Mouse (Mus musculus) hindbrain, postnatal 0 days (tissue): ENCODE measurements around the gene Sumo1. TPM values are rescaled to one million over a fixed set of nuclear protein-coding genes. Genes with fewer than 3 reads are reported as not detected.
"Not testable (repeated sequence)": the region's sequence is repeated elsewhere in the genome, so short reads cannot be mapped to it uniquely, and the experiment has no call there.

Experiments
- ATAC-seq: fragments of 200-750 bp; cut with Nextera tagmentation; 2 replicates; pipeline ENCODE4 v1.8.0; 2017; ENCODE audit warnings: mild to moderate bottlenecking, moderate TSS enrichment, moderate library complexity
- DNase-seq: peaks from one replicate; pipeline ENCODE4 v3.0.0-alpha.2; 2015; ENCODE audit warnings: low spot score
- H3K27ac ChIP-seq: fragments of 300-500 bp; sonication (generic); 2 replicates; pipeline ENCODE4 v1.5.1; 2014; ENCODE audit warnings: mild to moderate bottlenecking
- H3K27me3 ChIP-seq: fragments of 300-500 bp; sonication (generic); 2 replicates; pipeline ENCODE4 v1.6.1; 2014; ENCODE audit warnings: low read length, mixed read lengths; ENCODE audit not compliant: insufficient read depth
- H3K36me3 ChIP-seq: fragments of 300-500 bp; sonication (generic); 2 replicates; pipeline ENCODE4 v1.6.1; 2014; ENCODE audit warnings: low read length, mixed read lengths; ENCODE audit not compliant: insufficient read depth
- H3K4me1 ChIP-seq: fragments of 300-500 bp; sonication (generic); 2 replicates; pipeline ENCODE4 v1.6.1; 2014; ENCODE audit warnings: antibody characterized with exemption, low read length, mixed read lengths; ENCODE audit not compliant: insufficient read depth
- H3K4me2 ChIP-seq: fragments of 300-500 bp; sonication (generic); 2 replicates; pipeline ENCODE4 v1.6.1; 2014; ENCODE audit warnings: low read depth, mild to moderate bottlenecking, low read length, moderate library complexity, mixed read lengths
- H3K4me3 ChIP-seq: fragments of 300-500 bp; sonication (generic); 2 replicates; pipeline ENCODE4 v1.5.1; 2014; ENCODE audit warnings: low read length
- H3K9ac ChIP-seq: fragments of 300-500 bp; sonication (generic); replicated peaks from 2 replicates; pipeline ENCODE4 v1.6.1; 2014; ENCODE audit warnings: mild to moderate bottlenecking, low read length, moderate library complexity, mixed read lengths
- H3K9me3 ChIP-seq: fragments of 300-500 bp; sonication (generic); 2 replicates; pipeline ENCODE4 v1.6.1; 2016; ENCODE audit warnings: low read length, mixed read lengths
- CTCF ChIP-seq: IDR thresholded peaks from 2 replicates; pipeline ENCODE4 v1.5.1; 2016; ENCODE audit warnings: antibody characterized with exemption, control low read depth, low read depth
- WGBS: fragments of 180-500 bp; shearing (Covaris S2); extraction: QIAGEN DNeasy Blood & Tissue Kit; methylation state at CpG from one replicate; pipeline ENCODE4 v1.1.7; 2014; 5-methylcytosine and 5-hydroxymethylcytosine counted together
- polyA plus RNA-seq: library from polyadenylated mRNA; unstranded; fragments of >200 nt; fragmentation: Nextera tagmentation; extraction: Ambion mirVana; gene quantifications from 2 replicates; pipeline ENCODE4 v1.2.1, GENCODE M21; 2015
- total RNA-seq: library from RNA; depleted of rRNA; stranded (reverse); fragments of >200 nt; gene quantifications from 2 replicates; pipeline ENCODE4 v1.2.3, GENCODE M21; 2014

The Sumo1 gene
- total and polyA plus RNA-seq, 2 experiments from 2014 or later: 70.2 to 311 TPM

- Histone ChIP-seq H3K36me3 (peaks cover 4% of the 10 kb centered on the region; the same call in 1 of the 2 replicates), H3K27ac (no peak overlapping the region), H3K27me3 (no peaks in the 10 kb centered on the region), H3K4me1 (no peaks in the 10 kb centered on the region), H3K4me3 (no peak overlapping the region), H3K9me3 (no peaks in the 10 kb centered on the region), H3K9ac (no peak overlapping the region), H3K4me2 (no peak overlapping the region)
- peak; percentile 20 for TF ChIP-seq CTCF
- ATAC-seq (no peak), DNase-seq (no peak)
- 84% methylated on average over 3 of the region's 3 CpGs for WGBS
Measured at GRCm38 (mm10) chr1:59638371-59638770, 32.3 kb downstream of the Sumo1 start.

GRCm38 (mm10) chr1:59636349-59636748, 34.3 kb downstream of the Sumo1 start:
- no peaks in the 10 kb centered on the region for H3K27me3 ChIP-seq
- H3K4me1 ChIP-seq: no peaks in the 10 kb centered on the region
- no peak overlapping the region for H3K4me3 ChIP-seq
- ATAC-seq (no peak), DNase-seq (no peak)
- H3K9me3 ChIP-seq: no peaks in the 10 kb centered on the region
- H3K36me3 ChIP-seq: no peaks in the 10 kb centered on the region
- H3K9ac ChIP-seq: no peak overlapping the region
- H3K27ac ChIP-seq: no peak overlapping the region
- no peak overlapping the region for H3K4me2 ChIP-seq
- no peak for TF ChIP-seq CTCF
- WGBS: 95% methylated on average over 1 of the region's 1 CpGs

DNA sequence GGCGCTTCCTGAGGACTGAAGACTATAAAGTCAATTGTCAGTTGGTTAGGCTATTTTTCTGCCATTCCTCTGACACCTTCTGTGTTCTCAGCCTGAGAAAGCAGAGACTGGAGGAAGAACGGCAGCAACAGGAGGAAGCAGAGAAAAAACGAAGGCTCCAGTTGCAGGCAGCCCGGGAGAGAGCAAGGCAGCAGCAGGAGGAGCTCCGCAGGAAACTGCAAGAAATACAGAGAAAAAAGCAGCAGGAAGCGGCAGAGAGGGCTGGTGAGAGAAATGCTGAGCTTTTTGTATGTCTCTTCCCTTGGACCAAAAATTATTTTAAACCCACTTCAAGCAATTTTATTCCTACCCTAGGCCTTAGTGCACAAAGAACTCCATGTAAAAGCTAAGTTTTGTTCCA, 37.6 kb downstream of the Sumo1 start:
- no peak overlapping the region for H3K9ac ChIP-seq
- H3K27ac ChIP-seq: no peak overlapping the region
- no peak overlapping the region for H3K4me3 ChIP-seq
- no peaks in the 10 kb centered on the region for H3K9me3 ChIP-seq
- no peak overlapping the region for H3K4me2 ChIP-seq
- no peak for DNase-seq
- H3K4me1 ChIP-seq: no peaks in the 10 kb centered on the region
- H3K36me3 ChIP-seq: no peaks in the 10 kb centered on the region
- H3K27me3 ChIP-seq: no peaks in the 10 kb centered on the region
- no peak for TF ChIP-seq CTCF
- WGBS: 32% methylated on average over 6 of the region's 6 CpGs
- ATAC-seq: no peak

- WGBS: 86% methylated on average over 5 of the region's 5 CpGs
- ATAC-seq: no peak
- Histone ChIP-seq H3K27ac (no peak overlapping the region), H3K36me3 (no peaks in the 10 kb centered on the region), H3K4me1 (no peaks in the 10 kb centered on the region), H3K9me3 (no peaks in the 10 kb centered on the region), H3K4me2 (no peak overlapping the region), H3K4me3 (no peak overlapping the region), H3K27me3 (no peaks in the 10 kb centered on the region), H3K9ac (no peak overlapping the region)
- TF ChIP-seq CTCF: no peak
- DNase-seq: no peak
Measured at GRCm38 (mm10) chr1:59631986-59632659, 38.5 kb downstream of the Sumo1 start.

DNA sequence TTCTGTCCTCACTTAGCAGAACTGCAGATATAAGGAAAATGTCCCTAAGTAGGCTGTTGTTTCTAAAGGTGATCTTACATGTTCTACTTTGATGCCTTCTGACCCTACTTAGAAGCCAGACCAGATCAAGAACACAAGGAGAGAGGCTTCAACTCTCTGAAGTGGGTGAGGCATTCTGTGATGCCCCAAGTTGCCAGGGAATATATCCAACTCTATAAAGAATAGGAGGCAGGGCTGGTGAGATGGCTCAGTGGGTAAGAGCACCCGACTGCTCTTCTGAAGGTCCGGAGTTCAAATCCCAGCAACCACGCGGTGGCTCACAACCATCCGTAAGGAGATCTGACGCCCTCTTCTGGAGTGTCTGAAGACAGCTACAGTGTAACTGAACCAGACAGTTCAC, 40.3 kb downstream of the Sumo1 start:
- H3K4me1 ChIP-seq, H3K9me3 ChIP-seq, H3K4me3 ChIP-seq, ATAC-seq, DNase-seq, H3K36me3 ChIP-seq, H3K27ac ChIP-seq, H3K9ac ChIP-seq, H3K27me3 ChIP-seq, H3K4me2 ChIP-seq: not testable (repeated sequence)
- WGBS: 87% methylated on average over 6 of the region's 6 CpGs

- Histone ChIP-seq H3K36me3 (no peaks in the 10 kb centered on the region), H3K9ac (no peak overlapping the region)
Measured at GRCm38 (mm10) chr1:59629194-59629593, 41.4 kb downstream of the Sumo1 start.

DNA sequence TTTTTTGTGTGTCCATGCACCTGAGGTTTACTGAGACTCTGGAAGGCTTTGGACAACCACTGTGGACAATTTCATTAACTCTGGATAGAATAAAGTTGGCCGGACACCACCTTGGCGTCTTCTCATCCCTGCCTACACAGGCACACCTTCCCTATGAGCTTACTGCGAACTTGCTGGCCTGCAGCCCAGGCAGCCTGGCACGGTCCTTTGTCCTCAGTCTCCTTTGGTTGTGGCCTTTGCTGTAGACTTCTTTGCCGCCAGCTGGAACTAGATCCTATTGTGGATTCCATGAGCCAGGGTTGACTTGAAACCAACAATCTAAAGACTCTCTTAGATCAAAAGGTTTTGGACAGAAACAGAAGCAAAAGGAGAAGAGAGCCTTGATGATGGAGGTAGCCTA, 45.2 kb downstream of the Sumo1 start:
- TF ChIP-seq CTCF: no peak
- Histone ChIP-seq H3K9me3 (no peaks in the 10 kb centered on the region), H3K4me2 (no peak overlapping the region), H3K4me1 (no peaks in the 10 kb centered on the region), H3K36me3 (no peaks in the 10 kb centered on the region), H3K27me3 (no peaks in the 10 kb centered on the region), H3K4me3 (no peak overlapping the region), H3K9ac (no peak overlapping the region), H3K27ac (no peak overlapping the region)
- WGBS: 54% methylated on average over 5 of the region's 5 CpGs
- DNase-seq (peak; percentile 28), ATAC-seq (no peak)

More at GRCm38 (mm10) chr1:59629194-59629593, 41.4 kb downstream of the Sumo1 start:
- Histone ChIP-seq H3K4me1 (no peaks in the 10 kb centered on the region), H3K27me3 (no peaks in the 10 kb centered on the region), H3K9me3 (no peaks in the 10 kb centered on the region), H3K4me3 (no peak overlapping the region), H3K27ac (no peak overlapping the region), H3K4me2 (no peak overlapping the region)
- no peak for TF ChIP-seq CTCF
- ATAC-seq (no peak), DNase-seq (no peak)
- 68% methylated on average over 6 of the region's 6 CpGs for whole genome bisulfite sequencing
